Mouse (Mus musculus) embryonic facial prominence, embryonic 13.5 days (tissue): Measurements from ENCODE around the gene Mfap4. TPM values are rescaled to one million over a fixed set of nuclear protein-coding genes. Genes with fewer than 3 reads are reported as not detected.

Experiments used
- ATAC-seq: fragments of 200-750 bp; cut with Nextera tagmentation; 2 replicates; pipeline ENCODE4 v1.8.0; 2017; ENCODE audit warnings: low read depth; ENCODE audit not compliant: insufficient number of reproducible peaks, insufficient read depth, low FRiP score, low TSS enrichment
- H3K27ac ChIP-seq: fragments of 300-500 bp; sonication (generic); 2 replicates; pipeline ENCODE4 v1.5.1; 2015; ENCODE audit warnings: moderate library complexity, mild to moderate bottlenecking, inconsistent platforms
- H3K27me3 ChIP-seq: fragments of 300-500 bp; sonication (generic); 2 replicates; pipeline ENCODE4 v1.6.1; 2015; ENCODE audit warnings: mild to moderate bottlenecking, inconsistent platforms
- H3K36me3 ChIP-seq: fragments of 300-500 bp; sonication (generic); 2 replicates; pipeline ENCODE4 v1.6.1; 2015; ENCODE audit warnings: mild to moderate bottlenecking, inconsistent platforms
- H3K4me1 ChIP-seq: fragments of 300-500 bp; sonication (generic); 2 replicates; pipeline ENCODE4 v1.6.1; 2015; ENCODE audit warnings: inconsistent platforms
- H3K4me2 ChIP-seq: fragments of 300-500 bp; sonication (generic); 2 replicates; pipeline ENCODE4 v1.6.1; 2015; ENCODE audit warnings: moderate library complexity, mild to moderate bottlenecking, inconsistent platforms
- H3K4me3 ChIP-seq: fragments of 300-500 bp; sonication (generic); 2 replicates; pipeline ENCODE4 v1.5.1; 2015; ENCODE audit warnings: mild to moderate bottlenecking, inconsistent platforms
- H3K9ac ChIP-seq: fragments of 300-500 bp; sonication (generic); 2 replicates; pipeline ENCODE4 v1.6.1; 2015; ENCODE audit warnings: mild to moderate bottlenecking, inconsistent platforms
- H3K9me3 ChIP-seq: fragments of 300-500 bp; sonication (generic); 2 replicates; pipeline ENCODE4 v1.6.1; 2016; ENCODE audit warnings: inconsistent platforms
- WGBS: fragments of 180-500 bp; shearing (Covaris S2); methylation state at CpG from one replicate; pipeline ENCODE4 v1.1.7; 2015; ENCODE audit warnings: mixed read lengths; 5-methylcytosine and 5-hydroxymethylcytosine counted together
- polyA plus RNA-seq: library from polyadenylated mRNA; unstranded; fragments of >200 nt; fragmentation: Nextera tagmentation; extraction: Ambion mirVana; gene quantifications from 2 replicates; pipeline ENCODE4 v1.2.1, GENCODE M21; 2015

Gene Mfap4
- polyA plus RNA-seq, 1 experiment from 2014 or later = 262 TPM

- H3K4me3 ChIP-seq = peak overlapping the region; percentile 54
- WGBS = 9% methylated on average over 10 of the region's 10 CpGs
- H3K9ac ChIP-seq = peak overlapping the region; percentile 81
- peaks cover 19% of the 10 kb centered on the region for H3K36me3 ChIP-seq
- no peaks in the 10 kb centered on the region for H3K9me3 ChIP-seq
- H3K4me2 ChIP-seq = peak overlapping the region; percentile 75
- ATAC-seq = no peak
- H3K27me3 ChIP-seq = no peaks in the 10 kb centered on the region
- H3K27ac ChIP-seq = peak overlapping the region; percentile 100
- peaks cover 78% of the 10 kb centered on the region for H3K4me1 ChIP-seq
Measured at GRCm38 (mm10) chr11:61484256-61484612, 997 bp upstream of the Mfap4 start.

DNA sequence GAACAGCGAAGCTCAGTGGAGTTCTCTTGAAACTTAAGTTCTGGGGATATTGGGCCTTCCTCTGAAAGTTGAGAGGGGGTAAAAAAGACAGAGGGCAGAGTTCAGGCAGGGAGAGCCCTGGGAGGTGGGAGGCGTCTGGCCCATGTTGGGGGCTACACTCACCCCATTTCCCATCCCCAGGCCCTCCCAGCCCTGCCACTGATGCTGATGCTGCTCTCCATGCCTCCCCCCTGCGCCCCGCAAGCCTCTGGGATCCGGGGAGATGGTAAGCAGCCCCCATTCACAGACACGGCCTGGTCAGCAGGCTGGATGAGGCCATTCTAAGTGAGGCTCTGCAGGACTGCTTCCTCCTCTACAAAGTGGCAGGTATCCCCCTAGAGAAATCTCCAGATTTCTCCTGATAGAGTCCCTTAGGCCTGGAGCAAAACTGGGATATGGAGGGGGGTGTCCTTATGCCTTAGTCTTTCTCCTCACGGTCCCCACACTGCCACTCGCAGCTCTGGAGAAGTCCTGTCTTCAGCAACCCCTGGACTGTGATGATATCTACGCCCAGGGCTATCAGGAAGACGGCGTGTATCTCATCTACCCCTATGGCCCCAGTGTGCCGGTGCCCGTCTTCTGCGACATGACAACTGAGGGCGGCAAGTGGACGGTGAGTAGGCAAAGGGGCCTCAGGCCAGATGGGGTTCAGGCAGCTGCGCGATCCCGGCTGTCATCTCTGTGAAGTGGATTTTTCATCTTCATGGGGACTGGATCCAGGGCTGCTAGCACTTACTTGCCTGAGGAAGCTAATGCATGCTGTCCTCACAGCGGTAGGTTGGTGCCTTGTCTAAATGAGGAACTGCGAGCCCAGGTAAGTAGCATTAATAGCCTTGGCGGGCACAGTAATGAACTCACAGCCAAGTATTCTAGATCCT lies 568 bp downstream of the Mfap4 start:
- 20% methylated on average over 22 of the region's 22 CpGs for WGBS
- Histone ChIP-seq H3K4me2 (peak overlapping the region; percentile 75), H3K27ac (peak overlapping the region; percentile 100), H3K4me3 (peak overlapping the region; percentile 54), H3K36me3 (peaks cover 34% of the 10 kb centered on the region), H3K9me3 (no peaks in the 10 kb centered on the region), H3K9ac (peak overlapping the region; percentile 81), H3K27me3 (no peaks in the 10 kb centered on the region), H3K4me1 (peaks cover 90% of the 10 kb centered on the region)
- ATAC-seq = no peak

DNA sequence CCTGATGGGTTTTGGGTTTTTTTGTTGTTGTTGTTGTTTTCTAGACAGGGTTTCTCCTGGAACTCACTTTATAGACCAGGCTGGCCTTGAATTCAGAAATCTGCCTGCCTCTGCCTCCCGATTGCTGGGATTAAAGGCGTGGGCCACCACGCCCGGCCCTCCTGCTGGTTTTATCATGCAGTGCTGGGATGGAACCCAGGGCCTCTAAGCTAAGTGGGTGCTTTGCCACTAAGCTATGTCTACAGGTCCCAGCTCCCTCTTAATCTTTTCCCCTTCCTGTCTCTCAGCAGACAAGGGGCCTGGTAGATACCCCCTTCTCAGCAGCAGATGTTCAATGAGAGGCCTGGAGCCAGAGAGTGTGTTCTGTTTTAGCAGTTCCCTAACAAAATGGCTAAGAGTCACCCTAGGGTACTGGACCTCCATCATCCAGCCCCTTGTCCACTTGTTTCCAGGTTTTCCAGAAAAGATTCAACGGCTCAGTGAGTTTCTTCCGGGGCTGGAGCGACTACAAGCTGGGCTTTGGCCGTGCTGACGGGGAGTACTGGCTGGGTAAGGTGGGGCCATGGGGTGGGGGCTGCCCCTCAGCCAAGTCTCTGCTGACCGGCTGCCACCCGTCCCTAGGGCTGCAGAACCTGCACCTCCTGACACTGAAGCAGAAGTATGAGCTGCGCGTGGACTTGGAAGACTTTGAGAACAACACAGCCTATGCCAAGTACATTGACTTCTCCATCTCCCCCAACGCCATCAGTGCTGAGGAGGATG lies 1.4 kb downstream of the Mfap4 start:
- Histone ChIP-seq H3K9me3 (no peaks in the 10 kb centered on the region), H3K4me3 (peak overlapping the region; percentile 54), H3K27me3 (no peaks in the 10 kb centered on the region), H3K27ac (peak overlapping the region; percentile 100), H3K9ac (peak overlapping the region; percentile 81), H3K4me2 (peak overlapping the region; percentile 75), H3K36me3 (peaks cover 43% of the 10 kb centered on the region), H3K4me1 (peaks cover 86% of the 10 kb centered on the region)
- ATAC-seq = no peak
- 87% methylated on average over 14 of the region's 14 CpGs for WGBS

DNA sequence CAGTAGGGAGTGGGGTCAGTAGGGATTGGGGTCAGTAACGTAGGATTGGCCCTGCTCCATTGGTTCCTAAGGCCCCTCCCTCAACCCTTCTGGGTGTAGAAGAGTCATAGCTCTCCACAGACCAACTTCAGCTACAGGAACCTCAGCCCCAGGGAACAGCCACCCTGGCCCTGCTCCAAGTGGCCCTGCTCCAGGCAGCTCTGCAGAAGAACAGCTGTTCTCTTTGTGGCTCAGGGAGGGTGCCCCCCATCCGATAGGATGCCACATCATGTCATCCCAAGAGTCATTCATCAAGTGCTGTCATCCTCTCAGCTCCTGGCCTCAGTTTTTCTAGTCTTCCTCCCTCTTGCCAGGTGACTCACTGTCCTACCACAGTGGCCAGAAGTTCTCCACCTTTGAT lies 2.2 kb downstream of the Mfap4 start:
- no peaks in the 10 kb centered on the region for H3K27me3 ChIP-seq
- ATAC-seq = no peak
- peaks cover 50% of the 10 kb centered on the region for H3K36me3 ChIP-seq
- H3K9me3 ChIP-seq = no peaks in the 10 kb centered on the region
- H3K4me3 ChIP-seq = peak overlapping the region; percentile 54; the same call in 1 of the 2 replicates
- peaks cover 84% of the 10 kb centered on the region for H3K4me1 ChIP-seq
- peak overlapping the region; percentile 75 for H3K4me2 ChIP-seq
- WGBS = 40% methylated on average over 2 of the region's 2 CpGs
- H3K27ac ChIP-seq = peak overlapping the region; percentile 51; the same call in 1 of the 2 replicates
- peak overlapping the region; percentile 40; the same call in 1 of the 2 replicates for H3K9ac ChIP-seq

GRCm38 (mm10) chr11:61487936-61488335 lies 2.7 kb downstream of the Mfap4 start:
- 85% methylated on average over 7 of the region's 7 CpGs for WGBS
- ATAC-seq = no peak
- Histone ChIP-seq H3K9ac (0 out of 2 replicates have a peak overlapping the region, but pooled peaks have one; percentile 40), H3K27ac (peak overlapping the region; percentile 51), H3K4me2 (peak overlapping the region; percentile 75; the same call in 1 of the 2 replicates), H3K36me3 (peaks cover 55% of the 10 kb centered on the region), H3K9me3 (no peaks in the 10 kb centered on the region), H3K4me1 (peaks cover 86% of the 10 kb centered on the region), H3K27me3 (no peaks in the 10 kb centered on the region), H3K4me3 (no peak overlapping the region)

- H3K27ac ChIP-seq = peak overlapping the region; percentile 29; the same call in 1 of the 2 replicates
- peaks cover 80% of the 10 kb centered on the region for H3K4me1 ChIP-seq
- 83% methylated on average over 2 of the region's 2 CpGs for WGBS
- H3K4me2 ChIP-seq = no peak overlapping the region
- no peak for ATAC-seq
- no peak overlapping the region for H3K9ac ChIP-seq
- no peak overlapping the region for H3K4me3 ChIP-seq
- no peaks in the 10 kb centered on the region for H3K9me3 ChIP-seq
- H3K36me3 ChIP-seq = peaks cover 55% of the 10 kb centered on the region
- H3K27me3 ChIP-seq = no peaks in the 10 kb centered on the region
Measured at GRCm38 (mm10) chr11:61489085-61489484, 3.9 kb downstream of the Mfap4 start.

DNA sequence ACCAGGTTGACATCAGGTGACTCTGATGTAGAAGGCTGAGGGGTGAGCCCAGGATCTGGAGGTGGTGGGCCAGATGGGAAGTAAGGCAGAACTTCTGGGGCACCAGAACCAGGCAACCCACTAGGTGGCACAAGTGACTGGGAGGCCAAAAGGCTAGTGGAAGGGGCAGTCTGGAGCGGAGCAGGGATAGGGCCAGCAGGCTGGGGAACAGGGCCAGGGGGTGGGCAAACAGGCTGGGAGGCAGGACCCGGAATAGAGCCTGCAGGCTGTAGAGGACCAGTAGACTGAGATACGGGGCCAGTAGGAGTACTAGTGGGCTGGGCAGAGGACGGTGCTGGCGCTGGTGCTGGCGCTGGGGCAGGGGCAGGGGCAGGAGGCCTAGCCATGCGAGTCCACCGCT lies 4.6 kb downstream of the Mfap4 start:
- 94% methylated on average over 8 of the region's 8 CpGs for WGBS
- Histone ChIP-seq H3K9ac (no peak overlapping the region; the same call in 1 of the 2 replicates), H3K27ac (peak overlapping the region; percentile 48; the same call in 1 of the 2 replicates), H3K4me1 (peaks cover 72% of the 10 kb centered on the region), H3K4me2 (no peak overlapping the region), H3K4me3 (no peak overlapping the region), H3K36me3 (peaks cover 55% of the 10 kb centered on the region), H3K27me3 (no peaks in the 10 kb centered on the region), H3K9me3 (no peaks in the 10 kb centered on the region)
- ATAC-seq = no peak

DNA sequence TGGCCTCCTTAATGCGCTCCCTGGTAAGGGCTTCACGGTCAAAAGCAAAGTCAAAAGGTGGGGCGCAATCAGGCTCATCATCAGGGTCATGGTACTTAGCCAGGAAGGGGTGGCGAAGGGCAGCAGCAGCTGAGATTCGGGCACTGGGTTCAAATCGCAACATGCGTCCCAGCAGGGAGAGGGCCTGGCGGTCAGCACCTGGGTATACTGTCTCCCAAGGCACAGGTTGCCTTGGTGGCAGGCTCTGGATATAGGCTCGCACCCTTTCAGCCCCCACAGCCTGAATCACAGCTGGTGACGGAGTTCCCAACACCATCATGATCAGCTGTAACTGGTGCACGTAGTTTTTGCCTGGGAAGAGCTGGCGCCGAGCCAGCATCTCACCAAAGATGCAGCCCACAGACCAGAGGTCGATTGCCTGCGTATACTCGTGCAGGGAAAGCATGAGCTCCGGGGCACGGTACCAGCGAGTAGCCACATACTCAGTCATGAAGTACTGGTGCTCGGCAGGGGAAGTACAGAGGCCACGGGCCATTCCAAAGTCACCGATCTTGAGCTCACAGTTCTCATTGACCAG lies 5.8 kb downstream of the Mfap4 start:
- Histone ChIP-seq H3K9ac (no peak overlapping the region; the same call in 1 of the 2 replicates), H3K36me3 (peaks cover 55% of the 10 kb centered on the region), H3K27ac (no peak overlapping the region), H3K27me3 (no peaks in the 10 kb centered on the region), H3K4me3 (no peak overlapping the region), H3K9me3 (no peaks in the 10 kb centered on the region), H3K4me2 (no peak overlapping the region), H3K4me1 (peaks cover 60% of the 10 kb centered on the region)
- 92% methylated on average over 22 of the region's 22 CpGs for WGBS
- ATAC-seq = no peak

GRCm38 (mm10) chr11:61492749-61493401 lies 7.6 kb downstream of the Mfap4 start:
- Histone ChIP-seq H3K4me3 (peak overlapping the region; percentile 93), H3K9me3 (no peaks in the 10 kb centered on the region), H3K9ac (peak overlapping the region; percentile 91), H3K27ac (peak overlapping the region; percentile 92), H3K36me3 (peaks cover 49% of the 10 kb centered on the region), H3K4me2 (peak overlapping the region; percentile 89), H3K27me3 (no peaks in the 10 kb centered on the region), H3K4me1 (peaks cover 42% of the 10 kb centered on the region)
- 73% methylated on average over 12 of the region's 12 CpGs for WGBS
- ATAC-seq = no peak

DNA sequence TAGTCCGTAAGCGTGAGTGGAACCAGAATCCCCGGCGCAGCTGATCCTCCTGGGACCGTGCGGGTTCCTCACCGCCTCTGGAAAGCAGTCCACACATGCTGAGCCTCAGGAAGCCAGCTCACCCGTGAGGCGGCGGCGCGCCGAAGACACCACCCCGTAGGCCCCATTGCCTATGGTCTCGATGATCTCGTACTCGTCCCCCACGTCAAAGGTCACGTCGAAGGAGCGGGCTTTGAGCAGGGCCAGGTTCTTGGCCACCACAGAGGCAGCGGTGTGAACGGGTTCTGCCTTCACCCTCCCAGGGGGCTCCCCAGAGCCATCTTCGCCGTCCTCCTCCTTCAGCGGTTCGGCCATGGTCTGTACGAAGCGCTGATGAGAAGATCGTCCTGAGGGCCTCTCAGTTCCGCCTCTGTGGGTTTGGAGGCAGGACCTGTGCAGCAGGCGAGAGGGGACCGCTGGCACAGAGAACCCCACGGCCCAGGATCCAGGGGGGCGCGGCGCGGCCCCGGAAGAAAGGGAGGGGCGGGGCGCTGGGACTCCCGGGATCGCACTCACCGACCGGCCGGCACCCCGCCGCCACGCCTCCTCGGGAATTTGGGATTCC lies 8.4 kb downstream of the Mfap4 start:
- Histone ChIP-seq H3K4me2 (peak overlapping the region; percentile 89), H3K36me3 (peaks cover 42% of the 10 kb centered on the region), H3K4me3 (peak overlapping the region; percentile 93), H3K9ac (peak overlapping the region; percentile 91), H3K27me3 (no peaks in the 10 kb centered on the region), H3K9me3 (no peaks in the 10 kb centered on the region), H3K4me1 (peaks cover 35% of the 10 kb centered on the region), H3K27ac (peak overlapping the region; percentile 92)
- under 1% methylated on average over 49 of the region's 50 CpGs for WGBS
- ATAC-seq = peak; percentile 49
